Mouse (Mus musculus) liver, postnatal 0 days (tissue): ENCODE data around the gene Nab2. TPM values are rescaled to one million over a fixed set of nuclear protein-coding genes. Genes with fewer than 3 reads are reported as not detected.
A peak's percentile ranks its signal among the peaks of the same experiment; 100 is the strongest.

Experiments
- ATAC-seq: fragments of 200-750 bp; cut with Nextera tagmentation; 2 replicates; pipeline ENCODE4 v1.8.0; 2017; ENCODE audit warnings: mild to moderate bottlenecking, moderate library complexity
- DNase-seq: peaks from one replicate; pipeline ENCODE4 v3.0.0-alpha.2; 2016
- H3K27ac ChIP-seq: fragments of 300-500 bp; sonication (generic); 2 replicates; pipeline ENCODE4 v1.5.1; 2014; ENCODE audit warnings: antibody characterized with exemption, moderate library complexity, mild to moderate bottlenecking, low read depth
- H3K27me3 ChIP-seq: fragments of 300-500 bp; sonication (generic); 2 replicates; pipeline ENCODE4 v1.6.1; 2014; ENCODE audit warnings: low read length, control low read depth, mixed read lengths; ENCODE audit not compliant: insufficient read depth
- H3K36me3 ChIP-seq: fragments of 300-500 bp; sonication (generic); replicated peaks from 2 replicates; pipeline ENCODE4 v1.6.1; 2014; ENCODE audit warnings: mild to moderate bottlenecking, control low read depth, low read length, moderate library complexity, mixed read lengths; ENCODE audit not compliant: insufficient read depth
- H3K4me1 ChIP-seq: fragments of 300-500 bp; sonication (generic); 2 replicates; pipeline ENCODE4 v1.6.1; 2014; ENCODE audit warnings: antibody characterized with exemption, mild to moderate bottlenecking, control low read depth; ENCODE audit not compliant: insufficient read depth
- H3K4me2 ChIP-seq: fragments of 300-500 bp; sonication (generic); 2 replicates; pipeline ENCODE4 v1.6.1; 2014; ENCODE audit warnings: low read depth, mild to moderate bottlenecking, low read length, moderate library complexity, mixed read lengths
- H3K4me3 ChIP-seq: fragments of 300-500 bp; sonication (generic); 2 replicates; pipeline ENCODE4 v1.5.1; 2014; ENCODE audit warnings: low read depth, low read length
- H3K9ac ChIP-seq: fragments of 300-500 bp; sonication (generic); replicated peaks from 2 replicates; pipeline ENCODE4 v1.6.1; 2014; ENCODE audit warnings: mild to moderate bottlenecking, moderate library complexity
- H3K9me3 ChIP-seq: fragments of 300-500 bp; sonication (generic); 2 replicates; pipeline ENCODE4 v1.6.1; 2016; ENCODE audit warnings: mild to moderate bottlenecking, control low read depth, low read length, mixed read lengths
- CTCF ChIP-seq: sonication (generic); IDR thresholded peaks from 2 replicates; pipeline ENCODE4 v1.5.1; 2016; ENCODE audit warnings: antibody characterized with exemption, low read depth
- EP300 ChIP-seq: IDR thresholded peaks from 2 replicates; pipeline ENCODE4 v1.6.1; 2016; ENCODE audit warnings: antibody characterized with exemption, low read depth, mild to moderate bottlenecking
- WGBS: fragments of 180-500 bp; shearing (Covaris S2); extraction: QIAGEN DNeasy Blood & Tissue Kit; methylation state at CpG from one replicate; pipeline ENCODE4 v1.1.7; 2014; ENCODE audit not compliant: insufficient replicate concordance; 5-methylcytosine and 5-hydroxymethylcytosine counted together
- polyA plus RNA-seq: library from polyadenylated mRNA; unstranded; fragments of >200 nt; fragmentation: Nextera tagmentation; extraction: Ambion mirVana; gene quantifications from 2 replicates; pipeline ENCODE4 v1.2.1, GENCODE M21; 2015

Nab2 gene
- polyA plus RNA-seq, 1 experiment from 2014 or later = 2.4 TPM

- Histone ChIP-seq H3K4me1 (peaks cover 4% of the 10 kb centered on the region), H3K27ac (no peak overlapping the region), H3K36me3 (no peaks in the 10 kb centered on the region), H3K9ac (no peak overlapping the region), H3K4me3 (no peak overlapping the region), H3K27me3 (peaks cover 10% of the 10 kb centered on the region), H3K4me2 (no peak overlapping the region), H3K9me3 (peaks cover 3% of the 10 kb centered on the region; the same call in 1 of the 2 replicates)
- ATAC-seq (no peak), DNase-seq (no peak)
- WGBS = 83% methylated on average over 6 of the region's 6 CpGs
- TF ChIP-seq EP300 (no peak), CTCF (peak; percentile 1; the same call in 1 of the 2 replicates)
These were observed 44.7 kb downstream of the Nab2 start for GRCm38 (mm10) chr10:127623439-127624216.

- Histone ChIP-seq H3K9ac (no peak overlapping the region), H3K27ac (peak overlapping the region; percentile 95), H3K36me3 (no peaks in the 10 kb centered on the region), H3K4me1 (peaks cover 12% of the 10 kb centered on the region), H3K4me2 (0 out of 2 replicates have a peak overlapping the region, but pooled peaks have one; percentile 93), H3K9me3 (peaks cover 3% of the 10 kb centered on the region; the same call in 1 of the 2 replicates), H3K27me3 (peaks cover 16% of the 10 kb centered on the region), H3K4me3 (no peak overlapping the region)
- DNase-seq (no peak), ATAC-seq (no peak)
- no peak for TF ChIP-seq EP300
- TF ChIP-seq CTCF = no peak
- 64% methylated on average over 4 of the region's 4 CpGs for WGBS
These were observed 45.7 kb downstream of the Nab2 start for GRCm38 (mm10) chr10:127622661-127623060.

GRCm38 (mm10) chr10:127622057-127622392 lies 46.3 kb downstream of the Nab2 start:
- no peaks in the 10 kb centered on the region; the same call in 1 of the 2 replicates for H3K36me3 ChIP-seq
- DNase-seq (peak; percentile 76), ATAC-seq (peak; percentile 66)
- peak overlapping the region; percentile 95 for H3K27ac ChIP-seq
- H3K4me3 ChIP-seq = peak overlapping the region; percentile 65
- peaks cover 3% of the 10 kb centered on the region; the same call in 1 of the 2 replicates for H3K9me3 ChIP-seq
- WGBS = 2% methylated on average over 13 of the region's 13 CpGs
- H3K27me3 ChIP-seq = peaks cover 16% of the 10 kb centered on the region
- H3K4me1 ChIP-seq = peaks cover 16% of the 10 kb centered on the region
- H3K4me2 ChIP-seq = peak overlapping the region; percentile 93
- peak overlapping the region; percentile 67 for H3K9ac ChIP-seq
- no peak; the same call in none of the 2 replicates for TF ChIP-seq EP300
- TF ChIP-seq CTCF = peak; percentile 68

DNA sequence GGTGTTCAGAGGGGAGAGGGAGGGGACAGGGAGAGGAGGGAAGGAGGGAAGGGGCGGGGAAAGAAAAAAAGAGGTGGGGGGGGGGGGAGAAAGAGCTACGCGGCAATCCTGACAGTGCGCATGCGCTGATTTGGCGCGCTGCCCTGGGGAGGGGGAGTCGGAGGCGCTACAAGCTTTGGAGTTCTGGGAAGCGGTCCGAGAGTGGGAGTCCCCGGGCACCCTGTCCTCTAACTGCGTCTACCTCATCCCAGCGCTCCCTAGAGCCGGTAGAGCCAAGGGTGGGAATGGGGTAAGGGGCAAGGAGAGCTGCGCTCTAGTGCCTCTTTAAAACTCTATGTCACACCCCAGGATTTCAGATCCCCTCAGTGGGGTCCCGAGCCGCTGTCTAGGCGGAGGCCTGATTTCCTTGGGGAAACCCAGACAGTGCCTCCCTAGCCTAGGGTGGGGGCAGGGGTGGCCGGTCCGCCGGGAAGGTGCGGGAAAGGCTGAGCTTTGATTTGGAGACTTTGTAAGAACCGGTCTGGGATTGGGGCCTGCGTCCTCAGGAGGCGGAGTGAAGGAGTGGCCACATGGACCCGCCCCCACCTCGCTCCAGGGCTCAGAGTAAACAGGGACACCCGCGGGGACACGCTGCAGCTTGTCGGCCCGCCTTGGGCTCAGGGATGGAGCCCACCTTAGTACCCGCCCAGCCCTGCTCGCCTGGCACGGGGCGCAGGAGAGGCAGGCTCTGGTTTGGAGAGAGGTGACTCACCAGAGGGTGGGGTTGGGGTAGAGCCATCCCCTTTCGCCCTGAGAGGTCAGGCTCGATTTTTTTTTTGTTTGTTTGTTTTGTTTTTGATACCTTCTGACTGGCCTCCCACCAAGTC lies 46.9 kb downstream of the Nab2 start:
- ATAC-seq (peak; percentile 89), DNase-seq (peak; percentile 87)
- WGBS = 1% methylated on average over 35 of the region's 39 CpGs
- Histone ChIP-seq H3K4me3 (peak overlapping the region; percentile 65), H3K9me3 (peaks cover under 1% of the 10 kb centered on the region; the same call in 1 of the 2 replicates), H3K27me3 (peaks cover 16% of the 10 kb centered on the region), H3K4me2 (peak overlapping the region; percentile 93), H3K4me1 (peaks cover 19% of the 10 kb centered on the region), H3K36me3 (no peaks in the 10 kb centered on the region; the same call in 1 of the 2 replicates), H3K9ac (peak overlapping the region; percentile 67), H3K27ac (peak overlapping the region; percentile 95)
- TF ChIP-seq CTCF (no peak), EP300 (peak; percentile 65; the same call in 1 of the 2 replicates)

DNA sequence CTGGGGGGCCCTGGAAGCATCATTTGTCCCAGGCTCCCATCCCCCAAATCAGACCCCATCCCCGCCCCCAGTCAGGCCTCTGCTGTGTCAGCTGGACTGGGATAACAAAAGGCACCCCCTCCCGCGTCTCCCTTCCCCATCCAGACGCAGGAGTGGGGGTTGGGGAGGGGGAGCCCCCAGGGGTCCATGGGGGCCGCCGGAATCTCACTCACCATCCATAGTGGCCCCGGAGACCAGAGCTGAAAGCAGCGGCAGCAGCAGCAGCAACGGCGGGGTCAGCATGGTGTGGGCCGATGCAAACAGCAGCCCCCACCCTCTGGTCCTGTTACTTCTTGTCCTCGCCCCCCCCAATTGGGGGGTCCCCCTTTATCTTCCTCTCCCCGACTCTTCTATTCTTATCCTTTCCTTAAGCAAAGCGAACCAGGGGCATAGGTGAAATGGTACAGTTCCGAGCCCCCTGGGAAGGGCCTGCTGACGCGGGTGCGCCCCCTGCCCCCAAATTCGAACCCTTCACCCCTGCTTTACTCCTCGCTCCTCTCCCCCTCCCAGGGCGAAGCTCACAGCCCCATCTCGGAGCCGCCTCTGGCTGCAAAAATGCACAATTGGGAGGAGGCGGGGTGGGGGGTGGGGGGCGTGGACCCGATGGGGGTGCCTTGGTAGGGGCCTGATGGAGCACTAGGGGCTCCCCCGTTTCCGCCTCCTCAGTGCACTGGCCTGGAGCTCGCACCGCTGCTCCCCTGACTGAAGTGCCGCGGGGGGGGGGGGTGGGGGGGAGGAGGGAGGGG lies 47.8 kb downstream of the Nab2 start, which contains the start of gene Lrp1:
Gene Lrp1, minus strand, starts transcription at position 743 of the 785 bp plus-strand sequence.
- Histone ChIP-seq H3K9ac (peak within 1 kb of the TSS; percentile 74), H3K27ac (peak within 1 kb of the TSS; percentile 95), H3K4me2 (peak within 1 kb of the TSS; percentile 93), H3K36me3 (no peaks in the 10 kb centered on the region; the same call in 1 of the 2 replicates), H3K9me3 (no peaks in the 10 kb centered on the region), H3K4me1 (peaks cover 26% of the 10 kb centered on the region), H3K4me3 (peak within 1 kb of the TSS; percentile 65), H3K27me3 (peaks cover 16% of the 10 kb centered on the region)
- ATAC-seq = no peak
- no peak for TF ChIP-seq CTCF
- no peak for TF ChIP-seq EP300
- 2% methylated on average over 25 of the region's 32 CpGs for WGBS
- DNase-seq = no peak
